Mouse (Mus musculus): ENCODE measurements at regions not wholly inside any gene's neighbourhood (a gene's known extent, or its start where the extent isn't known, plus 50 kb on each side); places are given as distances from the start of the nearest gene placed in this dataset.

DNA sequence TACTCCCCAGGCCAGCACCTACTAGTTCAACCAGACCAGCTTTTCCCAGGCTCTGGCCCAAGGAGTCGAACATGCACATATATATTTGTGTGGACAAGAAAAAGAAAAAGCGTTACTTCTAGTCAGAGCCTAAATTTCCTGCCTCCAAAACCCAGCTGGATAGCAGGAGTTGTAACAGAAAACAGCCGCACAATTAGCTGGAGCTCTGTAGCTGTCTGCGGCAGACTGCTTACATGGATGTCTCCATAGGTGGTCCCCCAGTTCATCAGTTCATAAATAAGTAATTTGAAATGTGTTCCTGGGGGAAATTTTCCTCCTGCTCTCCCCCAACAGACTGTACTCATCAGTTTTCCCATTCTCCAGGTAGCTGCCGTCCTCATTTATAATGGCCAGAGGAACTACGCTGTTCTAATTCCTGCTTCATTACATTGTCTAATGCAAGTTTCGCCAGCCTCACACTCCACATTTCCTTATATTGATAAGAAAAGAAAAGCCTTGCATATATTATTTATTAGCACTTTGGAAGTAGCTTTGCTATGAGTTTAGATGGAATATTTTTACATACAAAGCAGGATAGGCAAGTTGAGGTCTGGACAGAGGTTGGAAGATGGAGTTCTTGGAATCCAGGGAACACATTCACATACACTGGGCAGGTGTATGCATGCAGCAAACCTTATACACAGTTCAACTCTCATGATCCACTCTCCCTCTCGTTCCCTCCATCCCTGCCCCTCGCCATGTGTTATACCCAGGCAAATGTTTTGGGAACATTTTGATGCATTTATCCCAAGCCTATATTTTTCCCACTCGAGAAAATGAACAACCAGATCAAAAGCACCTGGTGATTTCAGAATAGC, 337.2 kb upstream of the Clint1 start:
- no peak for DNase-seq
- intact Hi-C loops (cut with DNase I) = no loop called here

DNA sequence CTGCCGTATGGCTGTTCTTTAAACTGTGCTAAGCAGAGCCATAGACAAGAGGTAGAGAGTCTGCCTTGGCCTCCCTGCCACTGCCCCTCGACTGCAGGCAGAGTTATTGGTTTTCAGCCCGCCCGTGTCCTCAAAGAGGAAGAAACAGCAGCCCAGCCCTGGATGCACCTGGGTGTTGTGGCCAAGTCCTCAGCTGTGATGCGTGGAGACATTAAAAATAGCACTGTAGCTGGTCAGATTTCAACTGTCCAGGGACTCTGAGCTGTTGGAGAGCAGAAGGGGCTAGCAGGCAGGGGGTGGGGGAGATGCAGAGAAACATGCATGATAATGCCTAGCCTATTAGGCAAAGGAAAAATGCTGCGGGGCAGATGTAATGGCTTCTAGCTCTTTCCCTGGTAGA, 327.1 kb upstream of the Clint1 start:
- no peak for DNase-seq

DNA sequence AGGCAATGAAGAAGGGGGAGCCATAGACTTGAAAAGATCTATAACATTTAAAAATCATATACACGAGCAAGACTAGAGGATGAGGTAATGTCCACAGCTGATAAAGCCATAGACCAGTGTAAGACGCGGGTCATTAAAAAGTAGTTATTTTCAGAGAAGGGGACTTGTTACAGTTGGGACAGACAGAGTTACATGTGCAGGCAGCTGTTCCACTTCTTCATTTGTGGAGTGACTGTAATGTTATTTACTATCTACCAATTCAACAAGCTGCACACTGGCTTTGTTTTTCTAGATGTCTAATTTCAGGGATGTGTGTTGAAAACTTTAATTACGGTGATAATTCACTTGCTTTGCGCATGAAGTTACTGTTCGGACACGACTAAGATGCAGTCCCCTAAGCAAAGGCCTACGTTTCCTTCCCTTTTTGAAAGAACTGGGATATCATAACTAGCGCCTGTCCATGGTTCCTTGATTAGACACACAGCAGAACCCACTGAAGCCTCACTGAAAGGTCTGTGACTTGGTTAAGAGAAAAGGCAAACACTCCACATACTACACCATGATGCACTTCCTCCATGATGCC, 320.7 kb upstream of the Clint1 start:
- intact Hi-C loops (cut with DNase I) = loop anchor here (10.0 kb wide), 1 partner anchor 204 kb away; no protein-coding TSS in a partner anchor
- no peak for DNase-seq

More for the DNA sequence above, 327.1 kb upstream of the Clint1 start:
- intact Hi-C loops (cut with DNase I) = no loop called here

DNA sequence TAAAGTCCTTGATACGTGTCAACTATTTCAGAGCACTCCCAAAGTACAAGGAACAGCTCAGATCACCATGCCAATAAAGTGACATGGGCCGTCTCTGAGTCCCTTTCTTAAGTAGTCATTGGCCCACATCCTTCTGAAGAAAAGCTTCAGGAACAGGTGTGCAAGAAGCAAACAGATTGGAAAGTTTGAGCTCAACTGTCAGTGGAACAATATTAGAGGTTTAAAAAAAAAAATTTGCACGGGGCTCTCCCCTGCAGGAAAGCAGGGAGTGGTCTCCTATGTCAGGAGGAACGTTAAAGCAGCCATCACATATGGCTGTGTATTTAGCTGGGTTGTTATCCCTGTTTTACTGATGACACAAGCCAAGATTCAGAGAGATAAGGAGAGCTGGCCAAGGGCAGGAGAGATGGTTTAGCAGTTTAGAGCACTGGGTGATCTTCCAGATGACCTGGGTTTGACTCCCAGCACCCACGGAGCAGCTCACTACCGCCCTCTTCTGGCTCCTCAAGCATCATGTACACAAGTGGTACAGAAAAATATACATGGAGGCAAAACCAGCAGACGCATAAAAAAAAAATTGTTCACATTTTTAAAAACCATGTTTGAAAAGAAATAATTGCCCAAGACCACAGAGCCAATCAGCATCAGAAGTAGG, 318.3 kb upstream of the Clint1 start:
- DNase-seq = no peak
- intact Hi-C loops (cut with DNase I) = loop anchor here (10.0 kb wide), 1 partner anchor 201 kb away; no protein-coding TSS in a partner anchor

DNA sequence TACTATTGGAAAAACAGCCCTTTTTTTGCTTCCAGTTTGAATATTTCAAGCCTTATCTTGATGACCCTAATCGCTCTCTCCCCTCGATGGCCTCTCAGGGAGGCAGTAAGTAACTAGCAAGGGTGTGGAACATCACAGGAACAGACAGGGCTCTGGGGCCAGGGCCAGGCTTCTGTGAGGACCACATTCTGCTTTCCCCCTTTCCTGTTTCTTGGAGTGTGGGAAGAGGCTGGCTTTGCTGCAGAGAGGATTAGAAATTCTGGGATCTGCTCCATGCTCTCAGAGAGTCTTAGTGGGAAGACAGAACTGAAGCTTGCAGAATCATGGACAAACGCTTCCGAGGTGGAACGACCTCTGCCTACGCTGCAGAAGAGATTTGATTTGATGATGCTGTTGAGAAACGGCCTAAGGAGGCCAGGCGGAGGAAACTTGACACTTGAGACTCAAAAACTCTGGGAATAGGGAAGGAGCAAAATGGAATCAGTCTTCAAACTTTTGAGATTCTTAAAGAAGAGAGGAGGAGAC, 316.3 kb upstream of the Clint1 start:
- intact Hi-C loops (cut with DNase I) = loop anchor here (5.0 to 10.0 kb wide), 2 partner anchors 199 to 528 kb away; no protein-coding TSS in a partner anchor
- peak in 1 of 2 experiments; percentile 12 for DNase-seq

DNA sequence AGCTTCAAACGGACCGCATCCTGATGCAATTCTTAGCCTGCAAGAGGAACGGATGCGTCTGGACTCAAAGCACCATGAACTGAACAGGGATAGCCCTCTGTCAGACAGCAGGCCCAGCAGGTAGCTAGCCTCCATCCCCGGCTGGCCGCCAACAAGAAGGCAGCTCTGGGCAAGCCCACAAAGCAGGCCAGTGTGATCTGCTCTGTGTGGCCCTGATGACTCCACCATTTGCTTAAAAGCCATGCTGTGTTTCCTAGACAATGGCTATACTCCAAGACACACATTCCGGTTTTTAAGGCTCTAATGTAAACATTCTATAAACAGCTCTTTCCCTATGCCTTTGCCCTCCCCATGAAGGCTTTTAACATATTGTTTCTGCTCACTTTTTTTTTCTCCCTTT, 313.8 kb upstream of the Clint1 start:
- intact Hi-C loops (cut with DNase I) = loop anchor here (5.0 to 10.0 kb wide), 2 partner anchors 197 to 531 kb away; no protein-coding TSS in a partner anchor
- DNase-seq = no peak

DNA sequence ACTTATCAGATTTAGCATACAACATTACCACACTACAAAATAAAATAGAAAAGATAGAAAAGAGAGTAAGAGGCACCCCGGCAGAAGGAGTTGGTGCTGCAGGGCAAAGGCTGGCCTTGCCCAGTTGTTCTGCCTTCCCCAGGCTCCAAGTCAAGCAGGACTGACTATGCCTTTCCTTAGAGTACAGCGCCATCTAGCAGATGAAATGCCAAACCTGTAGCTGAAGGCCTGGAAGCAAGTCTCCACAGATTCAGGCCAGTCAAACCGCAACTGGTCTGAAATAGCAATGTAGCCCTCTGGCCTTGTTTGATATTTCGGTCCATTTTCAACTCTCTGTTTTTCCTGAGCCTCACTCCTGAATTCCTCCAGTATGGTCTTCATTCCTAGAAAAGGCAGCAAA, 312.4 kb upstream of the Clint1 start:
- intact Hi-C loops (cut with DNase I) = loop anchor here (1.0 to 10.0 kb wide), 4 partner anchors 195 to 953 kb away; no protein-coding TSS in a partner anchor

DNA sequence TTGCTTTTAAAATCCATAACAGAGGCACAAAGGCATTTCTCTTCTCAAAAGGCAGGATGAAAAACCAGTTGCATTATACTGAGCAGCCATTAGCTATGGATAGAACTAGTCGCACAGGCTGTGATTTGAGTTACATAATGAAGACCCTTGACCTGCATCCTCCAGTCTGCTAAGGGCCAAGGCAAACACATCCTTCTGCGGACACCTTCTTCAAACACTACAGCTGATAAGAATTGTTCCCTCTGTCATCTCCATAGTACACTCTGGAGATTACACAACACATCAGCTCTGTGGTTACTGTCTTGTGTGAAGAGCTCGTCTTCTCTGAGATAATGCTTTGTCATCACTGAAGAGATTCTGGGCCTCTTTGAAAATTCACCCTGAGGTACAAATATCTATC, 307.3 kb upstream of the Clint1 start:
- DNase-seq = no peak
- intact Hi-C loops (cut with DNase I) = loop anchor here (5.0 kb wide), 1 partner anchor 133 kb away; no protein-coding TSS in a partner anchor

More for the DNA sequence above, 312.4 kb upstream of the Clint1 start:
- DNase-seq = peak; percentile 73 to 78

DNA sequence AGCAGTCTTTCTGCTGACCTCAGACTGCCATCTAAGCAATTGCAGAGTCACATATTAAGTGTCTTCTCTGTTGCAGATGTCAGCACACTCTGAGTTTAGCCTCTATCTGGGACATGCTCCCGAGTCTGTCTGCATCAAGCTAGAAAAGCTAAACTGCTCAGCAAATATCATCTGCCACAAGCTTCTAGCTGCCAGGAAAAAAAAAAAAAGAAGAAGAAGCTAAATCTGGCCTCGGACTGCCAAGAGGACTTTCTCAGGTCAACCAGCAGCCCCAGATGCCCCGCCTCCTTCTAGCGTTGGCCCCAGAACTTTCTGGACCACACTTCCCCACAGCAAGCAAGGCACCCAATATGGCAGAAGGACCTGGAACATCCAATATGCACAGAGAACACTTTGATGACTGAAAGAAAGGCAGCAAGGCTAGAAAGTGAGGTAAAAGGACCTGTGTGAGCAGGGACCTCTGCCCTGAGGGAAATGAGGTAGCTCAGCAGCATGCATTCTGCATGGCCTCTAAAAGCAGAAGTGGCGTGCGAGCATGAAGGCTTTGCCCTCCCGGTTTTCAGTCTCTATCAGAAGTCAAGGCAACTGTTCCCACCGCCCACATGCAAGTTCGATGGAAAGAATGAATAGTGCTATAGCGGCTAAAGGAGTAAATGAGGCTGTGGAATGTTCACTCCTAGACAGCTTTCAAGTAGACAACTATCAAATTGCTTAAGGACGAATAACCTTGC, 305.8 kb upstream of the Clint1 start:
- peak in 1 of 2 experiments; percentile 19 for DNase-seq
- intact Hi-C loops (cut with DNase I) = no loop called here

DNA sequence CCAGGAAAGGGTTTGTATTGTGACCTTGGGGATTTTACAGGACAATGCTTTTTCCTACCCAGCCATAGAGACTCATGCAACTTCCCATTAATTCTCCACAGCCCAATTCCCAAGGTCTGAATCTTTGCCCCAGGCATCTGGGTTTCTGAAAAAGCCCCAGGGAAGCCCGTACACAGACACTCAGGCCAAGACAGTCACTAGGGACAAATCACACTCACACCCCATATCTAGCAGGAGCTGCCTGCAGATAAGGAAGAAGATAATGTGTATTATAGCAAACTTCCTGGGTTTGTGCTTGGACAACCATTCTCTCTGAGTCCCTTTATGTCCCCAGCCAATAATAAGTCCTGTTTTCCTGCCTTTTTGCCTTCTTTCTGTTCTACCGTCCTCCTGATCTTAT, 305.0 kb upstream of the Clint1 start:
- DNase-seq = no peak
- intact Hi-C loops (cut with DNase I) = no loop called here

DNA sequence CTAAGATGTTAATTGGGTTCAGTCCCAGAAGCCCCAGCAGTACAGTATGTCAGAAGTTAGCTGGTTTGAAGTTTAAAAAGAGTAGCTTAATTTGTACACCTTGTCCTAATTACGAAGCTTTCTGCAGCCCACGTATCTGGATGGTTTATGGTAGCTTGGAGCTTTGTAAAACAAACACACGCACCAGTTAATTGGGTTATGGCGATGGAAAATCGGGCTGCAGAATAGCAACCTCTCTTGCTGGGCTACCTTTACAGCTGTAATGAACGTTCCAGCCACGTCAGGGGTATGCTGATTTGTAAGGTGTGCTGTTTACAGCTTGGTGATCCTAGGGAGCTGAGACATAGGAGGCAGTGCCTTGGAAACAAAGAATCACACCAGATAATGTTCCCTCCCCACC, 301.5 kb upstream of the Clint1 start:
- no peak for DNase-seq

DNA sequence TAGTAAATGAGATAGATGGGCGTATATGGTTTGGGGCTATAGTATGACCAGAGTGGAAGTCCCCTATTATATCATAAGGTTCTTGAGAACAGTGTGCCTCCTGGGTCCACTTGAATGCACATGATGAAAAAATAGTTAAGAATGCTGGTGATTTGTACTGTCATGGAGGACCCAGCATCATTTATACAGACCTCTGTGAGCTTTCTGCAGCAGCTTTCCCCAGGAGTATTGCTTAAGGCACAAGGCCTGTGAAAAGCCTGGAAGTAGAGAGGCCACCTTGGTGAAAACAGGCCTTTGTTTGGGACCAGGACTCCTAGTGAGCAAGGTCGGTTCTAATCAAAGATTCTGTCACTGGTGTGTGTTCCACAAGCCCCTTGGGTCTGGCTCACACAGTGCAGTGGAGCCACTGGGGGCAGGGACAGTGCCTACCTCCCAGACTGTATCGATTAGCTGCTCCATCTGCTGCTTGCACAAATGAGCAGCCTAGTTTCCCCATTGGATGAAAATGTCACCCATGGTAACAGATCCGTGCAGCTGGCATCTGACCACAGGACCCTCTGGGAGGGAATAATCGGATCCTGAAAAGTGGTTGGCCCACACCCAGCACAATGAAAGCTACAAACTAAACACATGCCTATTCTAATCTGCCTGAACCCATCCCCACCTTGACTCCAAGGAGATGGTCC, 274.2 kb upstream of the Clint1 start:
- intact Hi-C loops (cut with DNase I) = no loop called here
- DNase-seq = no peak

More for the DNA sequence above, 301.5 kb upstream of the Clint1 start:
- intact Hi-C loops (cut with DNase I) = no loop called here

DNA sequence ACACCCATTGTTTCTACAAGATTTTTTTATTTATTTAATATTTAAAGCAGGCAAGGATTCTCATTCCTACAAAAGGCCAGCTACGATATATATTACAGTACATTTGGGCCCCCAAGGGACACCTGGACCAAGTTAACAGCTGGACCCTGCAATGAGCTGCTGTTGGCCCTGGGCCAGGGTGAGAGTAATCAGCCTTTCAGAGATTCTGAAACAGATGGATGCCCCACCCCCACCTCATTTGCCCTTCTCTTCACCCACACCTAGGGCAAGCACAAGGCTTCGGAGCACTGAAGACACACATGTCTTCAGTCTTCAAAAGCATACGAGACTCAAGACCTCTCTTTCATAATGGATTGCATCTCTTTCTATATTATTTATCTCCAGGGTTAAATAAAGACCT, 259.5 kb upstream of the Clint1 start:
- intact Hi-C loops (cut with DNase I) = no loop called here
- DNase-seq = no peak

DNA sequence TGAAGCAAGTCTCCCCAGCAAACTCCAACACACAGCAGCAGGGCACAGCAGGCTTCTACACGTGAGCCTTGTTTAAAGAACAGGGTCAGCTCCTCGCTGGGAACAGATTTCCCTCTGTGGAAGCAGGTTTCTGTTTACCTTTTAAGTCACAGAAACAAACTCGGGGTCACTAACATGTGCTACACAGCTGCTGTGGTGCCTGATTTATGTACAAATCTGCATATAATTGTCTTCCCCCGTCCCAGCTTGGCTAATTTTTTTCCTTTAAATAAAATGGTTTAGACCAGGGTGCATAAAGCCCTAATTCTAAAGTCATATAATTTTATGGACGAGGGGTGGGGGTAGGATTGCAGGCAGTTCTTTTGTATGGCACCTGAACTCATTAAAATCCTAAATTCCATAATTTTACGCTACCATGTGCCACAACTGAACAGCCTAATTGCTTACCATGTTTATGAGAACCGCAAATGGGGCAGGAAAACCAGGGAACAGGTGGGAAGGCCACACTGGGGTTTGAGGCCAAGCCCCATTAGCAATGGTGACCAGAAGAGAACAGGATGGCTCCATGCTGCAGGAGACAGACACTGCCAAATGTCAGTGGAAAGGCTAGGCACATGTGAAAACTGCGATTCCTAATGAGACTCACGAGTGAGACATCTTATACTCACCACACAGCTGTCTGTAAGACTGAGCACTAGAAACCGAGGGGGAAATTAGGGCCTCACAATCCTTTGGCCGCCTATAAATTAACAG, 258.8 kb upstream of the Clint1 start:
- DNase-seq = no peak
- intact Hi-C loops (cut with DNase I) = no loop called here

DNA sequence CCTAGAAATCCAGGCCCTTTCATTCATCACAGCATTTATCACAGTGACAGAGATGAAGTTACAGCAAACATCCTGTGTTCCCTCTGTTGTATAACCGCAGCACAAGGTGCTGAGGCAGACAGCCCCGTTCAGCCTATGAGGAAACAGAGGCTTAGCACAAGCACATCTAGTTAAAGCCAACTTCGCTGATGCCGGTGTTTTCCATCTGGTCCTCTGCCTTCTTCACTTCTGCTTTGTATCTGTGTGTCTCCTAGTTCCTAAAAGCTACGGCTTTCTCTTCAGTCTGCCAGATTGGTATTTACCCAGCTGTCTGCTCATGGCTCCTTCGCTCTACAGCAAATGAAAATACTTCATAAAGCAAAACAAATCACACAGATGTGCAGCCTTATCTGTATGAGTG, 256.5 kb upstream of the Clint1 start:
- intact Hi-C loops (cut with DNase I) = no loop called here
- DNase-seq = no peak

DNA sequence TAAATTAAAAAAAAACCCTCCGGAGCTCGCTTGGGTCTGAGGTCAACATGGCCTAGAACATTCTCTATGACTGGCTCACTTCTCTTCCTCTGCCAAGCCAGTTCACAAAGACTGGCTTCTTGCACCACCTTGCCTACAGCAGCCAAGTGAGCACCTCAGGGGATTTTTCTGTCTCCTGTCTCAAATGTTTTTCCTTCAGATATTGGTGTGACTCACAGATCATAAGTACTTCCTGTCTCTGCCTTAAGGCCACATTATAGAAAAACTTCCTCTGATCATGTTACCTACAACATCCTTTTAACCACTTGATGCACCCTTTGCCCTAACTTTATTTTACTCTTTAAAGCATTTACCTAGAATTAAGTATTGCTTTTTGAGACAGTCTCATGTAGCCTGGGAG, 230.0 kb upstream of the Clint1 start:
- DNase-seq = no peak
- intact Hi-C loops (cut with DNase I) = no loop called here

DNA sequence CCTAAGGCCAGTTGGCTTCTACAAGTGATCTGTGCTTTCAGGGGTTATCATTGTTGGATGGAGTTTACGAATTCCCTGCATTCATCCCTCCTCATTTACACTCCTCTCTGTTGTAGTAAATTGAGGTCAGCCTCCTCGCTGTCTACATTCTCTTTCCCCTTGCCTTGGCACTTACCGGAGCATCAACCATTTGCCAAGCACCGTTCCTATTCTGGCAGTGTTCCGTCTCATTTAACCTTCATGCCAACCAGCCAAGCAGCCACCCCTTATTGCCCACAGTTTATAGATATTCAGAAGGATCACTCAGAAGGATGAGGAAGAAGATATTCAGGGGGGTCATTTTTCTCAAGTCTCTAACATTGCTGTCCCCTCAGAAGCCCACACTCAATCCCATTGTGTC, 229.2 kb upstream of the Clint1 start:
- DNase-seq = no peak
- intact Hi-C loops (cut with DNase I) = no loop called here

DNA sequence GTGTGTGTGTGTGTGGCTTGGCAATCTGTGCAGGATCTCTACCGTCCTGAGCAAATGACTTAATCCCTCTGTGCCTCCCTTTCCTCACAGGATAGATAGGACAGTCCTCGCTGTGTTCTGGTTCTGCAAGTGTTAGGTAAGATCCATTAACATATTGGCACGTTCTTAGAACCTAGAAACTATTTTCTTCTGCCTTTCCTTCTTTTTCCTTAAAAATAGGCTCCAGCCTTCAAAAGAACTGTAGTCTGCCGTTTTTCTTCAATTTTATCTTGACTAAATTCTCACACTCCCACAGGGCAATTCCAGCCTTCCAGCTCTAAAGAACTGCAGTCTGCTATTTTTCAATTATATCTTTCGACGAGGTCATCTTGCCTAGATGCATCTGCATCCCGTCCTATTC, 227.6 kb upstream of the Clint1 start:
- intact Hi-C loops (cut with DNase I) = no loop called here
- no peak for DNase-seq

DNA sequence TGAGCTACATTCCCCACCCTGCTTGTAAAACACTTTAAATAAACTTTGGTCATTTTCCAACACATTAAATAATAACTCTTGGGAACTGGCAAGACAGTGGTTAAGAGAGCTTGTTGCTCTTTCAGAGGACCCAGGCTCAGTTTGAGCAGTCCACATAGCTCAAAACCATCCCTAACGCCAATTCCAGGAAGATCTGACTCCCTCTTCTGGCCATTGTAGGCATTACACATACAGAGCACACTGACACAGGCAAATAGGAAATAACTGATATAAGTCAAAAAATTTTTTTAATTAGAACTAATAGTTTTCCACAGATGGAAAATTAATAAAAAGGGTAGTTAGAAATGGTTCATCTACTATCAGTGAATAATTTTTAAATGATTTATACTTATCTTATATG, 222.6 kb upstream of the Clint1 start:
- peak in 1 of 2 experiments; percentile 18 for DNase-seq
- intact Hi-C loops (cut with DNase I) = loop anchor here (2.0 kb wide), 1 partner anchor 1042 kb away; no protein-coding TSS in a partner anchor

Data from heart, postnatal 36 days (tissue).